Comparison of ENCODE assay signal across 15 mouse cellular contexts in the genomic region with DNA sequence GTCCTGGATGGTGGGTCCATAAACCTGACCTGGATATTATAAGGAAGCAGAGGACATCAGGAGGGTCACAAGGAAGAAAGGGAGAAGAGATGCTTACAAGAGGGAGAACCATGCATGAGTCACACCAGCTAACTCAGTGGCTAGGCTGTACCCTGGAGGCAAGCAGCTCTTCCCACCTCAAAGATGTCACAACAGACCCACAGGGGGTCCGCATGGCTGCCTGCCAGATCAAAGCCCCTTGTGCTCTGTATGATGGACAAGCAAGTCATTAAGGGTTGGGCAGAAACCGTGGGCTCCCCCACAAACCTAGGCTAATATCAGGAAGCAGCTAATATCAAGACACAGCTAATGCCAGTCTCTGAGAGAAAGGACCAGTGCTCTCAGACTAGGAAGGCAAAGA.
"Had no signal": no experiment of that assay in that cellular context is flagged by ENCODE, and none has a peak within 500 bp of the region (broad histone marks: within the 10 kb centered on the region; RNA-seq: fewer than 3 reads in every experiment).

No protein-coding gene starts in this region.

- H3K9me3 ChIP-seq: megakaryocyte, embryonic 14.5 days; midbrain, embryonic 13.5 days; midbrain, embryonic 15.5 days; neural tube, embryonic 12.5 days; stomach, embryonic 15.5 days had no signal

- DNase-seq: liver, postnatal 0 days; lung, embryonic 14.5 days; lung, postnatal 14 days; lung, postnatal 36 days; thymus, adult 2 months; thymus, postnatal 25 days; thymus, postnatal 4 days had no signal

- H3K27me3 ChIP-seq: megakaryocyte, embryonic 14.5 days; midbrain, embryonic 13.5 days; midbrain, embryonic 15.5 days; stomach, embryonic 15.5 days had no signal

- H3K9ac ChIP-seq: liver, postnatal 0 days; lung, embryonic 14.5 days; midbrain, embryonic 13.5 days; midbrain, embryonic 15.5 days; neural tube, embryonic 12.5 days; stomach, embryonic 15.5 days had no signal

- H3K4me3 ChIP-seq: megakaryocyte, embryonic 14.5 days; midbrain, embryonic 13.5 days; midbrain, embryonic 15.5 days; neural tube, embryonic 12.5 days; stomach, embryonic 15.5 days had no signal

- H3K4me2 ChIP-seq: lung, embryonic 14.5 days; midbrain, embryonic 11.5 days; midbrain, embryonic 13.5 days; midbrain, embryonic 15.5 days; neural tube, embryonic 12.5 days; stomach, embryonic 15.5 days had no signal

- H3K36me3 ChIP-seq: midbrain, embryonic 13.5 days; midbrain, embryonic 15.5 days; neural tube, embryonic 12.5 days; stomach, embryonic 15.5 days had no signal

- H3K4me1 ChIP-seq: midbrain, embryonic 13.5 days; midbrain, embryonic 15.5 days; neural tube, embryonic 12.5 days; stomach, embryonic 15.5 days had no signal

- H3K27ac ChIP-seq: macrophage; midbrain, embryonic 13.5 days; midbrain, embryonic 15.5 days; neural tube, embryonic 12.5 days; stomach, embryonic 15.5 days; stomach, postnatal 0 days had no signal

- ATAC-seq: liver, postnatal 0 days; midbrain, embryonic 13.5 days; midbrain, embryonic 15.5 days had no signal
